Mouse (Mus musculus): ENCODE measurements around the gene C8g.
A peak's percentile ranks its signal among the peaks of the same experiment; 100 is the strongest.

Gene C8g

DNA sequence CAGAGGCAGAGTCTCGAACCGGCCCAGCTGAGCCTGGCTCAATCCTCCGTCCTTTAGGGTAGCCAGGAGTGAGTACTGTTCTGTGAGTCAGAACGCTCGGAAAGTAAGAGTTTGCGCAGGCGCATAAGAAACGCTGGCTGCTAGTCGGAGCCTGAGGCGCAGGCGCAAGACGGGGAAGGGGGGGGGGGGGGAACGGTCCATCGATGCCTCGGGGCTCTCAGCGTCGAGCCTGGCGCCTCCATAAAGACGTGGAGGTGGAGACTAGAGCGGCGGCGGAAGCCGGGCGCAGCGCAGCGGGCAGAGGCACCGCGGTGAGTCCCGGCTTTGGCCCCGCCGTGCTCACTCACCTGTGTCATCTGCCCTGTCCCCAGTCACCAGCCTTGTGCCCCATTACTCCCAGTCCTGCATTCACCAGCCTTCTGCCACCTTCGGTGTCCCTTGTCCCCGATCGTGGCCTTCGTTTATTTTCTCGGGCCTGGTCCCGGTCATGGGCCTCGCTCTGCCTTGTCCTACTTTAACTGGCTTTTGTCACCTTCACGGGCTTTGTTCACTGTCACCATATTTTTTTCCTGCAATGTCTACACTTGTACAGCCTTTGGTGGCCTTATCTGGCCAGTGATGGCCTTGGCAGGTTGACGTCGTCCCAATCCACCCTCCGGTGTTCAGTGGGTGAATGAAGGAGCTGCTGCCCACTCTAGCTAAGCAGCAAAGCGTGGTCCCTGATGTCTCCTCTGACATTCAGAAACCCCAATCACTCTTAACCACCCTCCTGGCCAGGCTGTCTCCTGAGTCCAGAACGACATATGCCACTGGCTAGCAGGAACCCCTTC is 728 bp downstream of the C8g start, which contains the start of gene Fbxw5:
Gene Fbxw5 (plus strand): TSS at position 175 of the 830 bp plus-strand sequence.
- DNase-seq (ENCODE audit: low spot score) = peak; percentile 96

DNA sequence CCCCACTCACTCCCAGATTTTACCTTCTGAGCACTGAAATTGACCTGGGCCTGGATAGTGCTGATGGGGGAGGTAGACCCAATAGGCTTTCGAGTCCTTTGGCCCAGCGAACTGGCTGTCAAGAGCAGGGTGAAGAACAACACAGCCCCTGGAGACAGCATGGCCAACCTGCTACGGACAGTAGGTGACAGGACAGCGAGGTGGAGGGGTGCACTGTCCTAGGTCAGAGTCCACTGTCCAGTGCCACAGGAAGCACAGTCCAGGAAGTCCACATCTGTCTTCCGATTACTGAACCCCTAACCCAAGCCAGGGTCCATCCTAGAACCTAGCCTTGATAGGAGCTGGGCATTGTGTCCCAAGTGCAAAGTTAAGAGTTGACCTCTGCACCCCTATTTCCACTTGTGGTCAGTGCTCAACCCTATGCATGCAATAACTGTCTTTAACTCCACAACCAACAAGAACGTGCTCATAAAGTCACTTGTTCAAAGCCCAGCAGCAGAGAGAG is 1.4 kb downstream of the C8g start:
- DNase-seq (ENCODE audit: low spot score) = no peak

DNA sequence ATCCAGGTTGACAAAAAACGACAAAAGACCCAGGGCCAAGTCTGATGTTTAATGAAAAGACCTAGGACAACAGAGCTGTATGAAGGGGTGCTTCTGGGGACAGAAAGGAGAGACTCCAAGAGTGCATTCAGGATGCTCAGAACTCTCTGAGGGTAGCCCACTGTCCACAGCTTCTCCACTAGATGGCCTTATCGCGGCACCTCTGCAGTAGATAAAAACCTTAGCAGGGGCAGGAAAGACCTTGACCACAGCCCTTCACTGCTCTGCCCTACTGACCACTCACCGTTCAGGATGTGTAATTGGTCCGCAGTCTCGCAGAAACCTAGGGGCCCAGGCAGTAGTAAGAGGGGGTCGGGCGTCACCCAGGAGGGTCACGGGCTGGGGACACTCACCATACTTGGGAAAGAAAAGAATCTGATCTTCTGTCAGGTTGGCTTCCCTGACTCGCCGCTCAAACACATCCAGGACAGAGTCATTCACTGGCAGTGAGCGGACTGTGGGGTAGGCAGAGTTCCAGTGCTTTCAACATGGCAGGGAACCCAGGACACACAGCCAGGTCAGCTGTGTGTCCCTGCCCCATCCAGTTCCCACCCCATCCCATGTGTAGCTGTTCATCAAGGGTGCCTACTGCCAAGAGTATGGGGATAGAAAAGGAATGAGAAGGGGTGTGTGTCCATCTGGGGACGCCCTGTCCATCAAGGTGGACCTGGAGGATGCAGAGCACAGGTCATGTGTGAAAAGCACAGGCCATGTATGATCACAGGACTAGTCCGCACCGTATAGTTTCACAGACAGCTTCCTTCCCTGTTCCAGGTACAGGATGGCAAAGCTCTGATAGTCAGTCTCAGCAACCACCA is 2.7 kb downstream of the C8g start:
- DNase-seq (ENCODE audit: low spot score) = no peak

DNA sequence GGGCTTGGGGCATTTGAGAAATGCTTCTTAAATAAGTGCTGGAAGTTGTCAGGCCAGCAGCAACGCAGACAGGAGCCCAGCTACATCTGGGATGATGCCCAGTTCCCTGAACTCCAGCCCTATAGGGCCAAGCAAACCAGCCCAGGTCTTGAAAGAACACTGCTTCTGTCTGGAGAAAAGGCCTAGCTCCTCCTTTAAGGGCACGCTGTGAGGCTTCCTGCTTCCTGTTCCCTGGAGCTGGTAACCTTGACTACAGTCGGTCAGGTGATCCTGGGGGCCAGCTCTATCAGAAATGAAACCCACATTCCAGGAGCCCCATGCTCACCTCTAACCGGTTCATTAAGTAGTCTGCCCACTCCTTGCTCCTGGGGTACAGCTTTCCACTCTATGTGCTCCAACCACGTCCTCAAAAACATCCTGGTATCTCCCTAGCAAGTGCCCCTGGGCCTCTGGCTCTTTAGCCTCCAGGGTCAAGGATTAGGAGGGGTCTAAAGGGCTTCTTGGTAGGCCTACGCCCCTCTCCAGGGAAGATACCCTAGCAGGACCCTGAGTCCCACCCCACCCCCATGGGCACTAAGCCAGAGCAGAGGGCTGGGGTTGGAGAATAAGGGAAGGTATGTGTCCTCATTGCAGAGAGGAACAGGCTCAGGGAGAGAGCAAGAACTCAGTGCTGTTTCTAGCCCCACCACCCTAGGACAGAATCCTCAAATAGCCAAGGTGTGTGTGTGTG is 3.5 kb downstream of the C8g start:
- DNase-seq (ENCODE audit: low spot score) = no peak

DNA sequence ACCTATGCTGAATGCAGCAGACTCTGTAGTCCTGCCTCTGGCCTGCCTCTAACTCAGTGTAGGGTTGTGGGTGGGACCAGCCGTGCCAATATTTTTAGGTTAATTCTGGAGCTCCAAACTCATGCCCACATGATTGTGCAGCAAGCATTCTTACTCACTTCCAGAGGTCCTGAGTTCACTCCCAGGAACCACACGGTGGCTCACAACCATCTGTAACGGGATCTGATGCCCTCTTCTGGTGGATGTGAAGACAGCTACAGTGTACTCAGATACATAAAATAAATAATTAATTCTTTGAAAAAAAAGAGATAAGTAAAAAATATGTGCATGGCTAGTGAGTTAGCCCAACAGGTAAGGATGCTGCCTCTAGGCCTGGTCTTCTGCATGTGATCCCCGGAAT is 5.1 kb downstream of the C8g start:
- DNase-seq (ENCODE audit: low spot score) = peak; percentile 66

DNA sequence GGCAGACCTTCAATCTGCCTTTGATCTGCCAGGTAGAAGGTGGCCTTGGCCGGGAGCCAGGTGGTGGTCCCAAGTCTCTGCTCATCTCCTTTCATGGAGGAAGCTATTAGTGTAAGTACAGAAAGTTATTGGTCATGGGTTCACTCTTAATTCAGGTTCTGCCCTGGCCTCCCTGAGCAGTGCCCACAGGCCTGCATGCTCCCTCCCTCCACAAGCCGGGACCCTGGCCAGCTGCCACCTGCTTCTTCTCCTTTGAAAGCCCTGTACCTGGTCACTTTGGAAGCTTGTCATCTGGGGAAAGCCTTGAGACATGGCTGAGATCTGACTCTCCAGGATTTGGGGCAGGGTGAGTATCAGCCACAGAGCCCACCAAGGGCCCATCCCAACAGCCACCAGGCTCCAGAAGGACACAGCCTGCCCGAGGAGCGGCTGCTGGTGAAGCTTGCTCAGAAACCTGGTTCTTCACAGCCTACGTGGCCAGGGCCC is 8.0 kb downstream of the C8g start, which contains the start of gene Lcn12:
Gene Lcn12 (minus strand): TSS at position 436 of the 486 bp plus-strand sequence.
- DNase-seq (ENCODE audit: low spot score) = no peak

DNA sequence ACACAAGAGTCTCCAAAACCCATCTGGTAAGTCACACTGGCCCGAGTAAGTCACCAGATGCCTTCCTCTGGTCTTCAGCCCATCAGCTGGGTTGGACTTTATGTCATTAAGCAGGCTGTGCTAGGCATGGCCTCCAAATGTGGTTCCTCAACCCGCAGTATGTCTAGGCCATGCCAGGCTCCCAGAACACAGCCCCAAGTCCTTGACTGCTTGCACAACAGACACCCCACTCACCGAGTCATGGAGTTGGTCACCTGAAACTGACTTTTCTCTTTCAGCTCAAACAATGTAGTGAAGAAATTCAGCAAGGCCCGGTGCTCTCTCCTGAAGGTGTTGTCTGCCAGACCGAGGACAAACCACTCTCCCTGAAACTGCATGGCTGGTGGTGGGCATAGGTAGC is 8.5 kb downstream of the C8g start:
- no peak for DNase-seq (ENCODE audit: low spot score)

DNA sequence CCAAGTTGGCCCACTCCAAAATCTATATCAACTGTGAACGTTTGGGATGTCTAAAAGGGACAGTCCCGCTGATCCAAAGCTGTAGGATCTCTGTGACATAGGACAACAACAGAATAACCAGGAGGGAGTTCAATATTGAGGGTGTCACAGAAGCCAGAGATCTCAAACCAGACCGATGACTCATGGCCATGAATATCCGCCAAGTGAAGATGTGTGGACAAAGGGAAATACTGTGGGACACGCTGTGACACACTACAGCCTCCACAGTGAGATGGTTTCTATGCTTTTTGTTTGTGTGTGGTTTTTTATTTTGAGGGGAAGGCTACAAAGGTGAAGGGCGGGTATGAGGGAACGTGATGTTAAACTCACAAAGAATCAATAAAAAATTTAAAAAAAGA is 12.8 kb downstream of the C8g start:
- DNase-seq (ENCODE audit: low spot score) = no peak

DNA sequence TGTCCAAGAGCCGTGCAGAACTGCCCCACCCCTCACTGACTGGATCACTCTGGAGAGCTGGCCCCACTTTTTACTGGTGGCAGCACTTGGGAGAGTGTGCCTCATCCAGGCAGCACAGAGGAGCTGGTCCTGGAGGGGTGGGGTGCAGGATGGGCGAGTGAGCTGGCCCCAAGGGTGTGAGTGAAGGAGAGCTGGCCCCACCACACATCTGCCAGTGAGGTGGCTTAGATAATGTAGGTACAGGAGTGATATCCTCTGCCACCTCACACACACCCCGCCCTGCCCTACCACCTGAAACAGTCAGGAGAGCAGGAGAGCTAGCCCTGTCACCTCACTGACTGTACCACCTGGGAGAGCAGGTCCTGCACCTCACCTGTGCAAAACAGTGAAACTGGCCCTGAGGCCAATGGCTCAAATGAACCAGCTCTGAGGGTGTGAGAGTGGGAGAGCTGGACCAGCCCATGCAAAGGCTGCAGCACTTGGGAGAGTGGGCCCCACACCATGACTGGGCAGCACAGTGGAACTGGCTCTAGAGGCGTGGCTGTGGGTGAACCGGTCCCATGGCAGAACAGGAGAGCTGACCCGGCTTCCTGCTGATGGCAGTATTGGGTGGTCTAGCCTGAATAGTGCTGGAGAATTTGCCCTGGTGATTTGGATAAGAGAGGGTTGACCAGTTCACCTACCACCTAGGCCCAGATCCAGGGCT is 13.4 kb downstream of the C8g start:
- no peak for DNase-seq (ENCODE audit: low spot score)

DNA sequence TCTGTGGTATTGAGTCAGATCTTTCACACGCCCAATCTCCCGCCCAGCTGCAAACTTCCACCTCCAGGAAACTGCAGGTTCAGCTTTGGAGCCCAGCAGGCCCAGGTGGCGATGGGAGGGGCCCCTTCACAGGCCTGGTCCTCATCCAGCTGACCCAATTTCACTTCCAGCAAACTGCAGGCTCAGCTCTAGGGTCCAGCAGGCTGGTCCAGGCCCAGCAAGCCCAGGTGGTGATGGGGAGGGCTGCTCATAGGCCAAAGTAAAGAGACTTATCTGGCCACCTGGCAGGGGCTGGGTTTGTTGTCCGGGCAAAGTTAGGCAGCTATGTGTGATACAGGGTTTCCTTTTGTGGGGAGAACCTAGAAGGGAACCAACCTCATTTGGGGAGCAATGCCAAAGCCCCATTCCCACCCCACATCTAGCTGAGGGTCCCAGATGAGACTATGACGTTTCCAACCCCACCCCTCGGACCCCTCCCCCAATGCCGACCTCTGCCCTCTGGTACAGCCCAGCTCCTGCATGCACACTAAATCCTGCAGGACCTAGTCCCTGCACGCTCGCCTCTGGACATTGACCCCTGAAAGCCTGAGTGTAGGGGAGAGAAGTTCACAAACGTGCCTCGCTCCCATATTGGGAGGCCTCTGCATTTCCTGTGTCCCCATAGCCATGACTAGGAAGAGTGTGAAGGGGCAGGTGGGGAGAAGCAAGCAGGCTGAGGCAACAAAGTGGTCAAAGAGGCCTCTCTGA is 16.4 kb downstream of the C8g start:
- DNase-seq (ENCODE audit: low spot score) = no peak

DNA sequence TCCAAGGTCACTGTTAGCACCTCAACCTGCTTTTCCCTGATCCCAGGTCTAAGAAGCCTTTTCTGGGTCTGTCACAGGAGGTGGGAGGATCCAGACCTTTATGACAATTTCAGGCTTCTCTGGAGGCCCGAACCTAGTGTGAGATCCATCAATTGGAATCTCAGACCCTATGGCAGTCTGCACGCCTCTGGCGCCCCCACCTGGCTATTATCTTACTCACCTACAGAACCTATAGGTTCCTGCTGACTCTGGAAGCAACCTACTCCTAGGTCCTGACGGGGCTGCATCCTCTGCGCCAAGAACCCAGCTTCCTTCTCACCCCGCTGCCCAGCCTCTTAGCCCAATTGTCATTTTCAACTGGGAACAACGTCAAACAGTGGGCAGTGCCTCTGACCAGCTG is 18.6 kb downstream of the C8g start:
- peak; percentile 74 for DNase-seq (ENCODE audit: low spot score)

DNA sequence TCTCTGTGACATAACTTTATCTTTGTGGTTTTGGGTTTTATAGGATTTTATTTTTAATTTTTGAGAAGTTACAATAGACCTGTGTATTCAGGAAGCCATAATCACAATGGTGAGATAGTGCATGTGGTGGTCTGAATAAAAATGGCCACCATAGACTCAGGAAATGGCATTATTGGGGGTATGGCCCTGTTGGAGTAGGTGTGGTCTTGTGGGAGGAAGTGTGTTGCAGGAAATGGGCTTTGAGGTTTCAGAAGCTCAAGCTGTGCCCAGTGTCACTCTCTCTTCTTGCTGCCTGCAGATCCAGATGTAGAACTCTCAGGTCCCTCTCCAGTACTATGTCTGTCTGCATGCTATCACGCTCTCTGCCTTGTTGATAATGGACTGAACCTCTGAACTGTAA is 21.0 kb downstream of the C8g start:
- no peak for DNase-seq (ENCODE audit: low spot score)

DNA sequence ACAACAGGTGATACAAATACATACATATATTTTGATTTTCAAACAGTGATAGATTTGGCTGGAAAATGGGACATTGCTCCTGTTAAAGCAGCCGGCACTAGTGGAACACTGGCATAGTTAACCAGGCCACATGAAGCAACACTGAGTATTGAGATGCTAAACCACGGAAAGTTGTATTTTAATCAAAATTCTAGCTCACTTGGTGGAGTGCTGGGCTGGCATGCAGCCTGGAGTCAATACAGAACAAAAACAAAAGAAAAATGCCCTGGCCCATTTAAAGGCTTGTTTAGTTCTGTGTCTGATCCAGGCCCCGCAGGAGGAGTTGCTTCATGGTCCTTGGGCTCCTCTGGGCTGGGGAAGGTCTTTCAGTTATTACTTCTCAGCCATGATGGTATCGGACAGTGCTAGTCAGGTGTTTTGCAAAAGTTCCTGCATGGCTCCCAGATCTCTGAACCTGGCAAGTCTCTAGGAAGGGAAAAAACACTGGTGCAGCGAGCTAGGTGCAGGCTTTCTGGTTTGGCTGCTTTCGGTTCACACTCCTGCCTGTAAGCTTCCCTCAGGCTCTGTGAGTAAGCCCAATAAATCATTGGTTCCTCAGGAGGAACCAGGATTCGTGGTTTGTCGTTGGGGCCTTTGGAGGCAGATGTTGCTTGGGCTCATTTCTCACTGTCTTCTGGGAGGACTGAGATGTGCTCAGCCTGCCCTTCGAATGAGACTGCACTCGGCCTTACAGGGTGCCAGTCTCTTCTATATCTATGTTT is 21.8 kb downstream of the C8g start:
- DNase-seq (ENCODE audit: low spot score) = no peak

DNA sequence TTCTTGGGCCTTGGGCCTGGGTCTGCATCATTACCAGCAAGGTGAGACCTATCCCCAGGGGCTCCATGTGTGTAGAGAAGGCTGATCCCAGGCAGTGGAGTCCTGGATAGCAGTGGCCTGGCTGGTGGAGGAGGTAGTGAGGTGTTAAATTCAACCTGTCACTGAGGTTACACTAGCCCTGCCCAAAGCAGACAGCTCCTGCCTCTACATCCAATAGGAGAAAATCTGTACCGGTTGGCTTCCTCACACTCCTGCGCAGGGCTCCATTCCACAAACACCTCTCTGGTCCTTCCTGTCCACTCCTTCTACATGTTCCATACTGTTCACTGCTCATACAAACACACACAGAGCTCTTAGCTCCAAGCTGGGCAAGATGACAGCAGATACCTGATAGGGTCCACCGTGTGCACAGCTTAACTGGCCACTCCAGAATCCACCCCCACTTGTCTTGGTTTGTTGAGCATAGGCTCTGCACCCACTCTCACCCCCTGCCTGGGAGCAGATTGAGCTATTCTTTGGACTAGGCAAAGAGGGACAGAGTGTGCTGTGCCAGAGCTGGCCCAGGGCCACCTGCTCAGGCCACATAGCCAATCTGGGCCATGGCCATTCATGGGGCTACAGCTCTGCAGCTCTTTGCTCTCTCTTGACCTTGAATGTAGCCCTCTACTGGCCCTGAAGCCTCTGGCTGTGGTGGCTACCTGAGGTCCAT is 23.4 kb downstream of the C8g start:
- no peak for DNase-seq (ENCODE audit: low spot score)

DNA sequence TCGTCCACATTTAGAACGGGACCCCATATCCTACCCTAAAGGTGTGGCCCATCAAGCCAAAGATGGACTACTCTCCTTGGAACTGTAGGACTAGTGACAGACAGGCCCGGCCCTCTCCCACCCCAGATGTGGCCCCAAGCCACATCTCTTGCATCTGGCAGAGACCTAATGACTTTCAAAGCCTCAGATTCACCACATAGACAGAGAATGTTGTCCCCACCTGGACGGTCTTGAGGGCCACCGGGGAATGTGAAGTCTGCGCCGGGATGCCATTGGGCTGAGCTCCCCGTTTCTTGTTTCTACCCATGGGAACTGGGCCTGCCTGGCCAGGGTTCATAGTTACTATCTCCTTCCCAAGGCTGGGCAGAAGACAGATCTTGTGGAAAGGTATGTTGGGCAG is 24.0 kb downstream of the C8g start:
- no peak for DNase-seq (ENCODE audit: low spot score)

DNA sequence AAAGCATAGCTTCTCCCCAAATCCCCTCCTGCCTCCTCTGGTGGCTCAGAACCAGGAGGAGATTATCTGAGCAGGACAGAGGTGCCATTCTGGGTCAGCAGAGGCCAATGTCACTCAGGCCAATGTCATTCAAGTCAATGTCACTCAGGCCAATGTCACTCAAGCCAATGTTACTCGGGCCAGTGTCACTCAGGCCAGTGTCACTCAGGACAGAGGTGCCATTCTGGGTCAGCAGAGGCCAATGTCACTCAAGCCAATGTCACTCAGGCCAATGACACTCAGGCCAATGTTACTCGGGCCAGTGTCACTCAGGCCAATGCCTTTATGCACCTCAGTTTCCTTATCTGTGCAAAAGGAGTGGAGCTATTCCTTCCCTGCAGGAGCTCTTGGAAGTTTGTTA is 29.0 kb downstream of the C8g start:
- DNase-seq (ENCODE audit: low spot score) = no peak

DNA sequence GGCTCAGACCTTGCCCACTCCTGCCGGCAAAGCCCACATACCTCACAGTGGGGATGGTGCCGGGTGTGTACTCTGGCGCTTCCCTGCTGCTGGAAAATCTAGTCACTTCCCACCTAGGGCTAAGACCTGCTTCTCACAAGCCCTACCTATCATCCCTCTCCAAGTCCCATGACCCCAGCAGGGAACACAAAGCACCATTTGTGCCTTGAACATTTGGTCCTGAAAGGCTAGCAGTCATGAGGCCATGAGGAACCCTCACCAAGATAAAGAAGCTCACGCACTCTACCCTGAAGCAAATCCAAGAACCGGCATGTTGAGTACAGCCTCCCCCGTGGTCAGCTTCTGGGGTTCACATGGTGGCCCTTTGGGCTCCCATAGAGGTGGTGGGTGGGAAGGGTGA is 31.6 kb downstream of the C8g start, which contains the start of gene Ptgds:
Gene Ptgds (minus strand): TSS at position 78 of the 400 bp plus-strand sequence.
- DNase-seq (ENCODE audit: low spot score) = no peak

DNA sequence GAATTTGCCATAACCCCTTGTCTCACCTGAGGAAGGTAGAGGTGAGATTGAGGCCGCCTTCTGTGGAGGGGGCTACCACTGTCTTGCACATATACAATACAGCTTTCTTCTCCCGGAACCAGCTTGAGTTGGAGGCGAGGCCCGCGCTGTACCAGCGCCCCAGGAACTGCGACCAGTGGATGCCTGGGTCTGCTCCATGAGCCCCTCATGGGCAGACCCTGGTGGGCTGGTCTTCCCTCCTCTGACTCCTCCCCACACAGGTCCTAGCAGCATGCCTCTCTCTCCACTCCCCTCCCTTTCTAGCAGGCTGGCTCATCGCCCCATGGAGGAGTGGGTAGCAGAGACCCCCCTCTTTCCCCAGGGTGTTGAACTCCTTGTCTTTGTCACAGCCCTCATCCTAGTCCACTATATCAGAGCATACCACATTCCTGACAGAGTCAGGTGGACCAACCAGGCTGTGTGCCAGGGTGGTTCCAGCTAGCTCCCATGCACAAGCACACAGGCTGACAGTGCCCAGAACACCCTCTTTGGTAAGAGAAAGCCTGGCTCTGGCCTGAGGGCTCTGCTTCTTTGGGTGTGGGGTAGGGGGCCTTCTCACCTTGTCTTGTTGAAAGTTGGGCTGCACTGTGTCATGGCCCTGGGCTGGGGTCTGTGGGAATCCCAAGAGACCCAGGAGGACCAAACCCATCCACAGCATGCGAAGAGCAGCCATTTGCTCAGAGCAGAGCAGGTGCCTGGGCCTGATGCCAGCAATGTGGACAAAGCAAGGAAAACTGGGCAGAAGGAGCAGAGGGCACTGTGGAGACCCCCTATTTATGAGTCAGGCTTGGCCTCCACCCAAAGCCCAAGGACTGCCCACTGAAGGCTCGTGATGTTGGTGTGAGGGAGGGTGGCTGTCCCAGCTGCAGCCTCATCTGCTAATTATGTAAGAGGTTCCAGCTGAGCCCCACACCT is 32.3 kb downstream of the C8g start:
- DNase-seq (ENCODE audit: low spot score) = no peak

Data from retina, embryonic 14.5 days (tissue).